ENCODE assay signal across 19 mouse cellular contexts in genomic region chr10:74940795-74941194, GRCm38 (mm10). TPM values are rescaled to one million over a fixed set of nuclear protein-coding genes. Genes with fewer than 3 reads are reported as not detected.
DNase-seq lines count a peak whose midpoint lies in the region; TF ChIP-seq lines count a peak whose summit lies in the region.
"Had no signal": no experiment of that assay in that cellular context is flagged by ENCODE, and none has a peak within 500 bp of the region (broad histone marks: within the 10 kb centered on the region; RNA-seq: fewer than 3 reads in every experiment).

No protein-coding gene starts in this region.

- H3K4me1 ChIP-seq in cortical plate, adult 2 months (ENCODE audit: control insufficient read depth, insufficient read depth, low read length): no peaks in the 10 kb centered on the region
- H3K4me1 ChIP-seq: embryonic facial prominence, embryonic 12.5 days; forebrain, embryonic 12.5 days; heart, embryonic 10.5 days; hindbrain, embryonic 12.5 days had no signal

- peak; percentile 80 for DNase-seq in heart, adult 11 months
- no peak for DNase-seq in heart, adult 9 months (ENCODE audit: low spot score in 2 of 2)
- DNase-seq in layer of hippocampus, adult 2 months (ENCODE audit: low spot score in 2 of 2): no peak
- DNase-seq in layer of hippocampus, adult 18-20 months (ENCODE audit: low spot score in 2 of 2): no peak
- peak; percentile 52 for DNase-seq in A20 (ENCODE audit: low read depth, low spot score)
- no peak for DNase-seq in thymus, postnatal 14 days
- DNase-seq: adrenal gland, adult 2 months; adrenal gland, postnatal 25 days; cerebellum, adult 2 months; cerebellum, postnatal 14 days; gastrocnemius, adult 2 months; gastrocnemius, postnatal 25 days; heart, postnatal 10 days; heart, postnatal 4 days had no signal

- H3K27ac ChIP-seq in layer of hippocampus, adult 2 months: no peak overlapping the region
- no peak overlapping the region for H3K27ac ChIP-seq in cortical plate, adult 2 months (ENCODE audit: insufficient read depth, low read length)
- H3K27ac ChIP-seq: embryonic facial prominence, embryonic 12.5 days; forebrain, embryonic 12.5 days; gastrocnemius, adult 2 months; heart, embryonic 10.5 days; hindbrain, embryonic 12.5 days had no signal

- TF ChIP-seq CTCF in layer of hippocampus, adult 2 months (conservative IDR thresholded peaks at IDR 0.05): peak; percentile 16; the same call in 1 of the 2 replicates
- 0 out of 2 replicates have a peak, but pooled peaks have one; percentile 12 for TF ChIP-seq CTCF in cortical plate, adult 2 months (IDR thresholded peaks at IDR 0.05; ENCODE audit: extremely low read depth, insufficient read depth, low read length)

- no peak overlapping the region for H3K4me3 ChIP-seq in layer of hippocampus, adult 2 months
- H3K4me3 ChIP-seq in cortical plate, adult 2 months (ENCODE audit: insufficient read depth, low read length): no peak overlapping the region
- H3K4me3 ChIP-seq: embryonic facial prominence, embryonic 12.5 days; forebrain, embryonic 12.5 days; gastrocnemius, adult 2 months; heart, embryonic 10.5 days; hindbrain, embryonic 12.5 days had no signal

- no peak for TF ChIP-seq POLR2A in cortical plate, adult 2 months (IDR thresholded peaks at IDR 0.05; ENCODE audit: extremely low read depth, insufficient read depth, low read length)

RNA-seq across cellular contexts. Expression of gene Gnaz, which starts 26.2 kb away (rescaled TPM):
- total RNA-seq in layer of hippocampus, adult 2 months (2021): 100 to 1,000 TPM in 1 of 2 experiments, 10 to 100 TPM in 1; 96.7 to 106 TPM
- total RNA-seq in layer of hippocampus, adult 18-20 months (2021): 100 to 1,000 TPM; 104 to 111 TPM
- 82.8 and 85.2 TPM in 2 replicates for polyA plus RNA-seq in cortical plate, adult 2 months (2012; rRNA removed)

Comparison
In these comparisons a context has a peak if more than half of its experiments do, and no peak if none do; other contexts are left out.
1. DNase-seq: peak in heart, adult 11 months (single experiment) and A20 (single experiment); none in heart, adult 9 months (0 of 2), layer of hippocampus, adult 2 months (0 of 2), layer of hippocampus, adult 18-20 months (0 of 2) and thymus, postnatal 14 days (single experiment).